Mouse (Mus musculus) mouse trophoblast stem cell (cell line): ENCODE results near the gene Ndufs1.
"Not testable (repeated sequence)": the region's sequence is repeated elsewhere in the genome, so short reads cannot be mapped to it uniquely, and the experiment has no call there.

Source experiments
- in situ Hi-C, 2 experiments: fragments of 300-500 bp; cut with MseI, MboI; formaldehyde crosslinking; loops; 2 replicates in 1 of 2; 3 replicates in 1 of 2; pipeline ENCODE4 v1.15.1; 2025

Ndufs1 gene

GRCm38 (mm10) chr1:63182636-63183270, 6.1 kb upstream of the Ndufs1 start:
- in situ Hi-C loops, result no loop called here

- in situ Hi-C loops, result no loop called here
These were observed 5.6 kb upstream of the Ndufs1 start for GRCm38 (mm10) chr1:63182212-63182611.

- in situ Hi-C loops, result no loop called here
These were observed 4.8 kb upstream of the Ndufs1 start for GRCm38 (mm10) chr1:63181480-63181879.

- in situ Hi-C loops, result no loop called here
These were observed 4.4 kb upstream of the Ndufs1 start for GRCm38 (mm10) chr1:63181019-63181418.

- in situ Hi-C loops, result not testable (repeated sequence)
These were observed 3.9 kb upstream of the Ndufs1 start for GRCm38 (mm10) chr1:63180575-63180974.

- in situ Hi-C loops, result no loop called here
These were observed 3.5 kb upstream of the Ndufs1 start for GRCm38 (mm10) chr1:63180122-63180521.

- in situ Hi-C loops, result no loop called here
These were observed 1.7 kb upstream of the Ndufs1 start for GRCm38 (mm10) chr1:63178308-63178707.

GRCm38 (mm10) chr1:63176259-63176603, 402 bp downstream of the Ndufs1 start:
- in situ Hi-C loops, result no loop called here

- in situ Hi-C loops, result no loop called here
These were observed 780 bp downstream of the Ndufs1 start for GRCm38 (mm10) chr1:63175853-63176252.

- in situ Hi-C loops, result no loop called here
These were observed 8.0 kb downstream of the Ndufs1 start for GRCm38 (mm10) chr1:63168638-63169037.

GRCm38 (mm10) chr1:63140231-63140630, 36.4 kb downstream of the Ndufs1 start:
- in situ Hi-C loops, result no loop called here

GRCm38 (mm10) chr1:63138586-63138985, 38.0 kb downstream of the Ndufs1 start:
- in situ Hi-C loops, result not testable (repeated sequence)

- in situ Hi-C loops, result no loop called here
These were observed 38.7 kb downstream of the Ndufs1 start for GRCm38 (mm10) chr1:63137971-63138370.

- in situ Hi-C loops, result no loop called here
These were observed 42.1 kb downstream of the Ndufs1 start for GRCm38 (mm10) chr1:63134530-63134929.

GRCm38 (mm10) chr1:63131766-63132165, 44.9 kb downstream of the Ndufs1 start:
- in situ Hi-C loops, result no loop called here

GRCm38 (mm10) chr1:63130883-63131282, 45.8 kb downstream of the Ndufs1 start:
- in situ Hi-C loops, result no loop called here

GRCm38 (mm10) chr1:63129857-63130690, 46.6 kb downstream of the Ndufs1 start:
- in situ Hi-C loops, result no loop called here

- in situ Hi-C loops, result no loop called here
These were observed 47.4 kb downstream of the Ndufs1 start for GRCm38 (mm10) chr1:63129273-63129672.

- in situ Hi-C loops, result no loop called here
These were observed 50.4 kb downstream of the Ndufs1 start for GRCm38 (mm10) chr1:63126206-63126605.

GRCm38 (mm10) chr1:63123823-63124450, 52.7 kb downstream of the Ndufs1 start:
- in situ Hi-C loops, result no loop called here

GRCm38 (mm10) chr1:63122005-63122404, 54.6 kb downstream of the Ndufs1 start:
- in situ Hi-C loops, result no loop called here

GRCm38 (mm10) chr1:63120382-63120781, 56.3 kb downstream of the Ndufs1 start:
- in situ Hi-C loops, result no loop called here

GRCm38 (mm10) chr1:63119675-63120074, 57.0 kb downstream of the Ndufs1 start:
- in situ Hi-C loops, result no loop called here
